Mouse (Mus musculus): Measurements from ENCODE around the gene Fam124a. TPM values are rescaled to one million over a fixed set of nuclear protein-coding genes. Genes with fewer than 3 reads are reported as not detected.

Gene Fam124a
- polyA plus RNA-seq, 1 experiment from 2014 or later: 1.5 TPM

DNA sequence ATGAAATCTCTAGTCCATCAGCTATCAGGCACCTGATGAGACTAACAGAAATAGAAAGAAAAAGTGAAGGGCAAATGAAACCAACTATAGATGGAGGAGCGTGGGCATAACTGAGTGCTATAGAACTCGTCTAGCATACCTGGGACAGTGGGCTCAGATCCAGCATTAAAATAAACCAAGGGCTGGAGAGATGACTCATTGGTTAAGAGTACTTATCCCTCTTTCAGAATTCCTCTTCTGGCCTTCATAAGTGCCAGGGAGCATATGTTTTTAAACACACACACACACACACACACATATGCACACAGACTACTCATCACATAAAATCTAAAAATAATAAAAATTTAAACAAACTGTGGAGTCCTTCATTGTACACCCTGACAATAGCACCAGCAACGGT is 54.4 kb downstream of the Fam124a start:
- H3K27ac ChIP-seq (replicated peaks; ENCODE audit: low read depth, low read length): no peak overlapping the region
- no peak for DNase-seq (ENCODE audit: low spot score)
- WGBS: 84% methylated on average over 3 of the region's 3 CpGs
- no peaks in the 10 kb centered on the region for H3K9me3 ChIP-seq (replicated peaks; ENCODE audit: control insufficient read depth, low read length)
- H3K4me1 ChIP-seq (ENCODE audit: control insufficient read depth, insufficient read depth, low read length): no peaks in the 10 kb centered on the region
- H3K4me2 ChIP-seq (ENCODE audit: low read depth, low read length): no peak overlapping the region
- H3K9ac ChIP-seq (replicated peaks; ENCODE audit: low read length): no peak overlapping the region
- no peaks in the 10 kb centered on the region for H3K27me3 ChIP-seq (ENCODE audit: control insufficient read depth, insufficient read depth, low read length)
- no peak overlapping the region for H3K4me3 ChIP-seq (ENCODE audit: low read depth, low read length)
- no peak for ATAC-seq (replicated peaks; ENCODE audit: insufficient number of reproducible peaks, low FRiP score, low TSS enrichment, low read depth)
- no peaks in the 10 kb centered on the region for H3K36me3 ChIP-seq (replicated peaks; ENCODE audit: control insufficient read depth, insufficient read depth, low read depth, low read length)

DNA sequence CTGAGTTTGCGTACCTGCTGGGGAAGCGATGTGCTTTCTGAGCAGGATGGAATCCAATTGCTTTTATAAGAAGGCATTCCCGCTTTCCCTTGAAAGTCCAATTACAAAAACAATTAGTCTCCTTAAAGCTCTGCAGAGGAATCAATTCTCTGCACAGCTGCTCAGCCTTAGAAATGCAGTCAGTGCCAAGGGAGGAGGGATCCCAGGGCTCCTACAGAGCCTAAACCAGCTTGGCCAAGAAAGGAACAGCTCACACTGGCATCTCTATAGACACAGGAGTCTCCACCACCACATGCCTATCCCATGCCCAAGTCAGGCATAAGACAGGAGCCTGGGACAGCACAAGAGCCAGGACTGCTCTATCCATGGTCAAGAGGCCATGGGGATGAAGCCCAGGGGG is 66.9 kb downstream of the Fam124a start:
- no peak overlapping the region for H3K27ac ChIP-seq (replicated peaks; ENCODE audit: low read depth, low read length)
- H3K36me3 ChIP-seq (replicated peaks; ENCODE audit: control insufficient read depth, insufficient read depth, low read depth, low read length): no peaks in the 10 kb centered on the region
- H3K9me3 ChIP-seq (replicated peaks; ENCODE audit: control insufficient read depth, low read length): no peaks in the 10 kb centered on the region
- H3K4me1 ChIP-seq (ENCODE audit: control insufficient read depth, insufficient read depth, low read length): no peaks in the 10 kb centered on the region
- no peak overlapping the region for H3K9ac ChIP-seq (replicated peaks; ENCODE audit: low read length)
- H3K27me3 ChIP-seq (ENCODE audit: control insufficient read depth, insufficient read depth, low read length): no peaks in the 10 kb centered on the region
- no peak overlapping the region for H3K4me3 ChIP-seq (ENCODE audit: low read depth, low read length)
- no peak for ATAC-seq (replicated peaks; ENCODE audit: insufficient number of reproducible peaks, low FRiP score, low TSS enrichment, low read depth)
- H3K4me2 ChIP-seq (ENCODE audit: low read depth, low read length): no peak overlapping the region
- no peak for DNase-seq (ENCODE audit: low spot score)
- 72% methylated on average over 3 of the region's 3 CpGs for WGBS

DNA sequence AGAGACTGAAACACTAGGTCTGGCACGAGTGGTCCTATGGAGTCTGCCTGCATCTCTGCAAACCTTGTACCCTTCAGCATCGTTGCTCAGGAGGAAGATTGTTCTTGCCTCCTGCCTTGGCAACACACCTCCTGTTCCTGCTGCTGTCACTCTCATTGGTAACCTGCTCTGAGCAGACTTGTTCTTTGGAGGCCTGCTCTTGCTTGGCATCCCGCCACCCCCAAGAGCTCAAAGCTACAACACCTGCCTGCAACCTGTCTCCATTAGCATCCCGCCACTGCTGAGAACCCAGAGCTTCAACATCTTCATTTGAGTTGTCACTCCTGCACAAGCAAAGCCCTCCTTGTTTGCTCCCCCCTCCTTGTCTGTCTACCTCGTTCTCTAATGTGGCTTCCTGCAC is 72.4 kb downstream of the Fam124a start:
- WGBS: 82% methylated on average over 5 of the region's 5 CpGs
- Histone ChIP-seq H3K27ac (replicated peaks; ENCODE audit: low read depth, low read length) (no peak overlapping the region), H3K9me3 (replicated peaks; ENCODE audit: control insufficient read depth, low read length) (no peaks in the 10 kb centered on the region), H3K4me3 (ENCODE audit: low read depth, low read length) (no peak overlapping the region), H3K27me3 (ENCODE audit: control insufficient read depth, insufficient read depth, low read length) (no peaks in the 10 kb centered on the region), H3K36me3 (replicated peaks; ENCODE audit: control insufficient read depth, insufficient read depth, low read depth, low read length) (no peaks in the 10 kb centered on the region), H3K4me1 (ENCODE audit: control insufficient read depth, insufficient read depth, low read length) (no peaks in the 10 kb centered on the region), H3K9ac (replicated peaks; ENCODE audit: low read length) (no peak overlapping the region), H3K4me2 (ENCODE audit: low read depth, low read length) (no peak overlapping the region)
- ATAC-seq (replicated peaks; ENCODE audit: insufficient number of reproducible peaks, low FRiP score, low TSS enrichment, low read depth) (no peak), DNase-seq (ENCODE audit: low spot score) (no peak)

DNA sequence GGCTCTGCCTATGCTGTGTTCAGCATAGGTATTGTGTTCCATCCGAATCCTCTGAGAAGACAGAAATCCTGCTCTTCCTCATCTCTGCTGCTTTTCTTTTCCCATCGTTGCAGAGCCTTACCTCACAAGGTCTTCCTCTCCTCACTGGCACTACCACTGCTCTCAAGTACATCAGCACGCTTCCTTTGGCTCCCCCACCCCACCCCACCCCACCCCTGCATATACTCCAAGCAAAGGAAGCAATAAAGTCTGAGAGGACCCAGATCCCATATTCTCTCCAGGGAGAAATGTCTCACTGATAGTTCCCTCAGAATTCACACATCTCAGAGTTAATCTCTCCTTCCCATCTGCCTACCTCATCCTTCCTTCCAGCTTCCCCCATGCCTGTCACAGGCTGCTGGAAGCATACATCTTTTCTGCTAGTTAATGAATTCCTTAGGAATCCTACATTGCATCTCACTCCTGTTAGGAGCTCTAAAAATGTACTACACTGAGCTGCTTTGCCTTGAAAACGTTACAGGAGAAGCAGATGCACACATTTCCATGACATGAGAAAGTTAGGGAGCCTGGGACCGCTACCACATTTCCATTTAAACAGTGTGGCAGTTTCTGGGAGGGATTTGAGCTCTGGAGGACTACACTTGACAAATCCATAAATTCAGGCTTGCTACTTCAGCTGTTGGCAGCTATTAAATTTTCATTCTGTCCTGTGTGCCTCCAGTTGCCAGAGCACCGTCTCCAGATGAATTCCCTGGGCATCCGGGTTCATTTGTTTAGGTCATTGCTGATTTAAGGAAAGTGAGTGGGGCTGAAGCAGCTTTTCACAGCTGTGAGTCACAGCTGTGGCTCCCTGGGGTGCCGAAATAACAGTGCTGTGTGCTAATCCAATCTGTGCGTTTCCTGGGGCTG is 82.2 kb downstream of the Fam124a start:
- no peaks in the 10 kb centered on the region for H3K4me1 ChIP-seq (ENCODE audit: control insufficient read depth, insufficient read depth, low read length)
- no peaks in the 10 kb centered on the region for H3K36me3 ChIP-seq (replicated peaks; ENCODE audit: control insufficient read depth, insufficient read depth, low read depth, low read length)
- H3K27ac ChIP-seq (replicated peaks; ENCODE audit: low read depth, low read length): no peak overlapping the region
- no peak overlapping the region for H3K4me3 ChIP-seq (ENCODE audit: low read depth, low read length)
- DNase-seq (ENCODE audit: low spot score): peak; percentile 6
- no peaks in the 10 kb centered on the region for H3K9me3 ChIP-seq (replicated peaks; ENCODE audit: control insufficient read depth, low read length)
- WGBS: 36% methylated on average over 9 of the region's 9 CpGs
- H3K4me2 ChIP-seq (ENCODE audit: low read depth, low read length): no peak overlapping the region
- no peaks in the 10 kb centered on the region for H3K27me3 ChIP-seq (ENCODE audit: control insufficient read depth, insufficient read depth, low read length)
- ATAC-seq (replicated peaks; ENCODE audit: insufficient number of reproducible peaks, low FRiP score, low TSS enrichment, low read depth): no peak
- no peak overlapping the region for H3K9ac ChIP-seq (replicated peaks; ENCODE audit: low read length)

DNA sequence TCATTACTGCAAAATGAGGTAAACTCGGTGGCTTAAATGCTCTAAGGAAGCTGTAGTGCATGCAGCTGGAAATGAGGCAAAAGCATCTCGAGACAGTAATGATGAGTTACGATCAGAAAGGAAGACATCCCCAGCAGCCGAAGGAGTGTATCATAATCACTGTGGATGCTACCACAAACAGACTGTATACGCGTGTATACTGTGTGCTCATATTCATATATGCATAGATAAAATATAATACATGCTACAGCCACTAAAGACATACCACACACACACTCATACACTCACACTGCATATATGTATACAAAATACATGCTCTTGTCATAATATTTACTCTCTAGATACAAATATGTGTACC is 82.8 kb downstream of the Fam124a start:
- Histone ChIP-seq H3K4me3 (ENCODE audit: low read depth, low read length) (no peak overlapping the region), H3K9ac (replicated peaks; ENCODE audit: low read length) (no peak overlapping the region), H3K4me2 (ENCODE audit: low read depth, low read length) (no peak overlapping the region), H3K27me3 (ENCODE audit: control insufficient read depth, insufficient read depth, low read length) (no peaks in the 10 kb centered on the region), H3K27ac (replicated peaks; ENCODE audit: low read depth, low read length) (no peak overlapping the region), H3K4me1 (ENCODE audit: control insufficient read depth, insufficient read depth, low read length) (no peaks in the 10 kb centered on the region), H3K9me3 (replicated peaks; ENCODE audit: control insufficient read depth, low read length) (no peaks in the 10 kb centered on the region), H3K36me3 (replicated peaks; ENCODE audit: control insufficient read depth, insufficient read depth, low read depth, low read length) (no peaks in the 10 kb centered on the region)
- 56% methylated on average over 6 of the region's 6 CpGs for WGBS
- ATAC-seq (replicated peaks; ENCODE audit: insufficient number of reproducible peaks, low FRiP score, low TSS enrichment, low read depth) (no peak), DNase-seq (ENCODE audit: low spot score) (no peak)

DNA sequence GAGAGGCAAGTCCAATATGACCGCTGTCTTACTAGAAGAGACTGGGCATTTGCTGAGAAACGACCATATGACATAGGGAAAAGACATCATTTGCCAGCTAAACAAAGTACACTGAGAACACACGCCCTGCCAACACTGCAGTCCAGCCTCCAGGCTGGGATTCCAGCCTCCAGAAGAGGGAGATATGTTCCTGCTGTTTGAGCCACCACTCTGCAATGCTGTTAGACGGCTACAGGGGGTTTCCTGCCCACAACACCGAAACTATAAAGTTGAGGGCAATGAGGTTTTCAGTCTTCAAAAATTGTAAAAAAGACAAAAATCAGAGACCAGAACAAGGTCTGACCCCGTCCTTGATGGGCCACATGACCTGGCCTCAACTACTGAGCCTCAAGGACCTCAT is 83.6 kb downstream of the Fam124a start:
- no peaks in the 10 kb centered on the region for H3K27me3 ChIP-seq (ENCODE audit: control insufficient read depth, insufficient read depth, low read length)
- 69% methylated on average over 6 of the region's 6 CpGs for whole genome bisulfite sequencing
- H3K4me2 ChIP-seq (ENCODE audit: low read depth, low read length): no peak overlapping the region
- no peaks in the 10 kb centered on the region for H3K4me1 ChIP-seq (ENCODE audit: control insufficient read depth, insufficient read depth, low read length)
- no peak for ATAC-seq (replicated peaks; ENCODE audit: insufficient number of reproducible peaks, low FRiP score, low TSS enrichment, low read depth)
- H3K36me3 ChIP-seq (replicated peaks; ENCODE audit: control insufficient read depth, insufficient read depth, low read depth, low read length): no peaks in the 10 kb centered on the region
- H3K9me3 ChIP-seq (replicated peaks; ENCODE audit: control insufficient read depth, low read length): no peaks in the 10 kb centered on the region
- no peak for DNase-seq (ENCODE audit: low spot score)
- no peak overlapping the region for H3K4me3 ChIP-seq (ENCODE audit: low read depth, low read length)
- no peak overlapping the region for H3K9ac ChIP-seq (replicated peaks; ENCODE audit: low read length)
- no peak overlapping the region for H3K27ac ChIP-seq (replicated peaks; ENCODE audit: low read depth, low read length)

DNA sequence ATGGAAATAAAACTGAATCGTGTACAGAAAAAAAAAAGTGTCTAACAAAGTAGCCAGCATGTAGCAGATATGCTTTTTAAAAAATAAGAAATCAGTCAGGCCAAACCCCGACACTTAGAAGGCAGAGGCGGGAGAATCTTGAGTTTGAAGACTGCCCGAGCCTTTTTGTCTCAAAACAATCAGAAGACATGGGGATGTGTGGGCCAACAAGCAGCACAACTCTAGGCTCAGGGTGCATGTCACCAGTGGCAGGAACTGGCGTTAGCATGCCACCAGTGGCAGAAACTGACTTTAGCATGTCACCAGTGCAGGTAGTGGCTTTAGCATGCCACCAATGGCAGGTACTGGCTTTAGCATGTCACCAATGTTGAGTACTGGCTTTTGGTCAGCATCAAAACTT is 84.0 kb downstream of the Fam124a start:
- no peak overlapping the region for H3K9ac ChIP-seq (replicated peaks; ENCODE audit: low read length)
- no peak for ATAC-seq (replicated peaks; ENCODE audit: insufficient number of reproducible peaks, low FRiP score, low TSS enrichment, low read depth)
- no peak overlapping the region for H3K4me3 ChIP-seq (ENCODE audit: low read depth, low read length)
- H3K4me2 ChIP-seq (ENCODE audit: low read depth, low read length): no peak overlapping the region
- WGBS: 85% methylated on average over 5 of the region's 5 CpGs
- no peaks in the 10 kb centered on the region for H3K36me3 ChIP-seq (replicated peaks; ENCODE audit: control insufficient read depth, insufficient read depth, low read depth, low read length)
- no peaks in the 10 kb centered on the region for H3K9me3 ChIP-seq (replicated peaks; ENCODE audit: control insufficient read depth, low read length)
- H3K27me3 ChIP-seq (ENCODE audit: control insufficient read depth, insufficient read depth, low read length): no peaks in the 10 kb centered on the region
- no peaks in the 10 kb centered on the region for H3K4me1 ChIP-seq (ENCODE audit: control insufficient read depth, insufficient read depth, low read length)
- H3K27ac ChIP-seq (replicated peaks; ENCODE audit: low read depth, low read length): no peak overlapping the region
- no peak for DNase-seq (ENCODE audit: low spot score)

DNA sequence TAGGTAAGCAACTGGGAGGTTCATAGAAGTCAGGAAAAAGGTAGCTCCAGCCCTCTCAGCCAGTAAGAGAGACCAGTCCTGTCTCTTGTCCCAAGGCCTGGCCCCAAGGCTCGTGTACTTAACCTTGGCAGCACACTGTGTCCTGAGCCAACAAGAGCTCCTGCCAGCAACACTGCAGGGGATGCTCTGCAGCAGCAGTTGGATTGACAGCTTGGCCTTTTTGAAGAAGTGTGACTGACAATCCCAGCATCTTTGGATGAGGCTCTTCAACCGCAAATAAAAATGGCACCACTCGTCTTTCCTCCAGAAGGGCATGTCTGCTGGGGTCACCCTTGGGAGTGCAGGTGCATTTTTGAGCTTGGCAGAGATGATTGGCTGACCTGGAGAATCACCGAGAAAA is 84.9 kb downstream of the Fam124a start:
- H3K27me3 ChIP-seq (ENCODE audit: control insufficient read depth, insufficient read depth, low read length): no peaks in the 10 kb centered on the region
- H3K27ac ChIP-seq (replicated peaks; ENCODE audit: low read depth, low read length): no peak overlapping the region
- ATAC-seq (replicated peaks; ENCODE audit: insufficient number of reproducible peaks, low FRiP score, low TSS enrichment, low read depth) (no peak), DNase-seq (ENCODE audit: low spot score) (no peak)
- WGBS: 69% methylated on average over 4 of the region's 4 CpGs
- H3K4me1 ChIP-seq (ENCODE audit: control insufficient read depth, insufficient read depth, low read length): no peaks in the 10 kb centered on the region
- H3K9ac ChIP-seq (replicated peaks; ENCODE audit: low read length): no peak overlapping the region
- no peaks in the 10 kb centered on the region for H3K36me3 ChIP-seq (replicated peaks; ENCODE audit: control insufficient read depth, insufficient read depth, low read depth, low read length)
- no peak overlapping the region for H3K4me2 ChIP-seq (ENCODE audit: low read depth, low read length)
- H3K4me3 ChIP-seq (ENCODE audit: low read depth, low read length): no peak overlapping the region
- H3K9me3 ChIP-seq (replicated peaks; ENCODE audit: control insufficient read depth, low read length): no peaks in the 10 kb centered on the region

All from embryonic facial prominence, embryonic 11.5 days (tissue).